Mouse (Mus musculus) monocyte, adult 5-6 weeks (primary cell): Measurements from ENCODE around the gene Rapgef5. TPM values are rescaled to one million over a fixed set of nuclear protein-coding genes. Genes with fewer than 3 reads are reported as not detected.

Experiments used
- ATAC-seq: fragments of 153-309, 156-312 bp; replicated peaks from 2 replicates; pipeline ENCODE4 v1.8.0; 2017; ENCODE audit warnings: mild to moderate bottlenecking; ENCODE audit not compliant: low TSS enrichment, insufficient number of reproducible peaks, severe bottlenecking, poor library complexity, low FRiP score
- total RNA-seq: library from RNA; stranded (forward); fragments of 200-1000, 200-491, 200-594 nt; gene quantifications from 3 replicates; pipeline ENCODE4 v1.2.3, GENCODE M21; 2017

The Rapgef5 gene
- 1.7 to 3.5 TPM (median 2.7 TPM) in 3 replicates for total RNA-seq

- ATAC-seq: no peak
These were observed at the start of gene Rapgef5 for GRCm38 (mm10) chr12:117516179-117516578. Gene Rapgef5 (plus strand): TSS chr12:117516479.

DNA sequence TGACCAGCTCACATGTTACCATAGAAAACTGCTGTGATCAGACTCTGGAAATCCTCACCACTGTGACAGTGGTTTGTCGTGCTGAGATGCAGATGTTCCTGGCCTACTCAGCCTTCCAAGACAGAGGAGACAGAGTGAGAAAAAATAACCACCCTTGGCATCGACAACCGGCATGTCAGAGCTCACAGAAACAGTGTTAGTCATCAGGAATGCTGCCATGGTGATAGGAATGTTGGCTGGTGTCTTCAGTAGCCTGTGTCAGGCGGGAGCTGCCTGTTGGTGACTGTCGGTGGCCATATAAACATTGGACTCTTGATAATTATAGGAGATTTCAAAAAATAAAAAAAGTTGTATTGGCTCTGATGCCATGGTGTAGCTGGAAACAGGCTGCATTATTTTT lies 48.0 kb upstream of the Rapgef5 start:
- ATAC-seq: no peak

DNA sequence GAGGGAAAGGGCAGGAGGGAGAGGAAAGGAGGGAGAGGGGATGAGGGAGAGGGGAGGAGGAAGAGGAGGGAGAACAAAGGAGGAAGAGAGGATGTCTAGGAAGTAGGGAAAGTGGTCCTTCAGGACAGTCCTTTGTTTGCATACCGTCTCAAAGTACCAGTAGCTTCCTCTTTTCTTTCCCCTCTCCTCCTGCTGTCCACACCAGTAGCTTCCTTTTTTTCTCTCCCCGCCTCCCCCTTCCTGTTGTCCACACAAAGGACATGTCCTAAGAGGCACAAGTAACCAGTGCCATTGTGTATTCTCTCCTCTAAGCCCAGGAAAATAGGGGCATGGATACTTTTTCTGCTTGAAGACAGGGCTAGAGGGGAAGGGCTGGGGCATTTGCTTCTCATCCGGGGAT lies 37.3 kb upstream of the Rapgef5 start:
- peak; percentile 83 for ATAC-seq

DNA sequence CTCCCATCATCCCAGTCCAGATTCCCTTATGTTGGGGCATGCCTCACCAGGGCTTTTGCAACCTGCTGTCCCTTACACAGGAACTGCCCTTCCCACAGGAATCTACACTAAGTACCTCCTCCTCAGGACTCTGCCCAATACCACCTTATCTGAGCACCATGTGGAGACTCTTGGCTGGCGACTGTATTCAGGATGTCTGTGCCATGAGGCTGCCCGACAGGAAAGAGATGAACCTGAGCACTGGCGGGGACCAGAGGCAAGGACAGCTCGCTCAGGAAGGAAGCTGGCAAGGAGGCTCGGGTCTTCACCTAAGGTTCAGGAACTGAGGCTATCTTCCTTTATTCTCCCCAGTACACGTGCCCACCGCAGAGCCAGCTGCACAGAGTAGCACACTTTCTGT lies 36.6 kb upstream of the Rapgef5 start:
- no peak for ATAC-seq

DNA sequence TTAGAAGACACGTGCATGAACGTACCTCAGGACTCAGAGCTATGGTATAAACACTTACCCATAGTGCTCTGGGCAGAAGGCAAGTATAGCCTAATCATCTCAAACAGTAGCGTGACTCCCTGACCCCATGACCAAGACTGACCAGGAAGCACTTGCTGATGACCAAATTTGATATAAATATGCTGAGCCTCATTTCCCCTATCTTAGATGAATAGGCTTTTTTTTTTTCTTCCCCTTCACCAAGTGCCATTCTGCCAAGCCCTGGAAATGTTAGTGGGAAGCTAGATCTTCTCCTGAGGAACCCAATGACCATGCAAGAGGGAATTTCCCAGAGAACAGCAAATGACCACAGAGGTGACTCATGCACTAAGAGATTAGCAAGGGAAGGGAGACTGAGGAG lies 35.3 kb upstream of the Rapgef5 start:
- peak; percentile 62 for ATAC-seq

DNA sequence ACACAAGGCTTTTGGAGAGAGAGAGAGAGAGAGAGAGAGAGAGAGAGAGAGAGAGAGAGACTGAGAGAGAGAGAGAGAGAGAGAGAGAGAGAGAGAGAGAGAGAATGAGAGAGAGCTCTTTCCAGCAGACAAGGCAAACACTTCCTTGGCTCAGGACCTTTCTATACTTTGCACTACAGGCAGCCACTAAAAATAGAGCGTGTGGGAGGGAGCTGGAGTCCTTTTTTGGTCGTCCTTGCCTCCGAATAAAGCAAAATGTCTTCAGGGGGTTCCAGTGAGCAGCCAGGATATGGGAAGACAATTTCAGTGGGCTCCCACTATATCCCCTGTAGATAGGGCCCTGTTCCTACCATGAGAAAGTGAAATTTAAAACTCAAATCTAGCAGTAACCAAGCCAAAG lies 33.6 kb upstream of the Rapgef5 start:
- no peak for ATAC-seq

DNA sequence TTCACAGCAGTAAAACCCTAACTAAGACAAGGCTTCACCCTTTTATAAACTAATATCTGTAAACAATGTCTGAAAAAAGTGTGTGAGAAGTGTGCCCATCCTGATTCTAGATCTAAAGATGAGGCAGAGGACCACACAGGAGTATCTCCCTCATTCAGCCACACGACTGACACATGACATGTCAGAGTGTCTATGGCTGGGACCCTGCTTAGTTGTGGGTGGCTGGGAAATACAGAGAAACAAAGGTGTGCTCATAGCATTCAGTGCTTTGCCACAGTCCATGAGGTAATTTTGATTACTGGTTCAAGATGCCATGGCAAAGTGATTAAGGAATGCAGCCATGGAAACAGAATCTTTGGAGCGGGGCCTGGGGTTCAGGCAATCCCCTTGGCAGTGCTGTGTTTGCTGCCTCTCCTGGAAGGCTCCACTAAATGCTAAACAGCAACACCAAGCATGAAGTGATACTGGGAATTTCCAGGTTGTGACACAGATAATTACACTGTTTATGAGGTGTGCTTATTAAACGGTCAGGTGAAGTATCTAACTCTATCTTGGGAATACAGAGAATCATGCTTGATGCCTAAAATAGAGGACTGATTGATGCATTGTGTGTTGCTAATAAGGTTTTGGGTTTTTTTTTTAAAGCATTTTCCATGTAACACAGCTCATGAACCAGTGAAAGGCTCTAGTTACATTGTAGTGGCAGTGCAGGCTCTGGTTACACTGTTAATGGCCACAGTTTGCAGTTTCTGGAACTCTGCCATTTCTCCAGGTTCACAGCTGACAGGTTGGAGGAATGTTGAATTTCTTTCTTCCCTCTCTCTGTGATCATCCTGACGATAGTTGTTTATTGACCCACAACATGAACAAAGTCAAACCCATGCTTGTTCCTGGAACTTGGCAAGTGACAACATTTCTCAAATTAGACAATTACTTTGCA lies 29.9 kb upstream of the Rapgef5 start:
- ATAC-seq: no peak

DNA sequence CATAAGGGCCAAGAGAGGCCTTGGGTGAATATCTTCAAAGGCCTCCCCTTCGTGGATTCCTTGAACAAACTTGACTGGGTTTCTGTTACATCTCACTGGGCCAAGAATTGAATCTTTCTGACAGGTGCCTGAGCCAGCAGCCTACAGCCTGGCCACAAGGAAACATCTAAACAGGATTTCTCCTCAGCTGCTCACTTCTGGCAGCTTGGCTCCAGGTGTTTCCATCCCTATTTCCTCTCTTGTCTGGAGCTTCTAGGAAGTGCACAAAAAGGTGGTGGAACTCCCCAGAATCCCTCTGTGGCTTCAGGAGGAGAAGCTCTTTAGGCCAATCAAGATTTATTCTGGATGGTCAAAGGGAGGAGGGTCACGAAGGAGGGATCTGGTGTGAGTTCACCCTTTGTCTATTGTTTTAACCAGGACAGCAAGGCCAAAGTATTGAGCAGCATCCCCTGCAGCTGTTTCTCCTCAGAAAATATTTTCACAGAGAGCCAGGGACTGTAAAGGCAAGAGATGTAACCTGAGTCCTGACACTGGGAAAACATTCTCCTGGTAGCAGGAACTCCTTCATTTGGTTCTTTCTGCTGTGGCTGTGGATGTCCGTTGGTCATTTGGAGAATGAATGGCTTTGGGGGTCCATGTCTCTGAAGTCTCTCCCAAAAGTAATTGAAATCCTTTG lies 19.6 kb upstream of the Rapgef5 start:
- no peak for ATAC-seq

GRCm38 (mm10) chr12:117497361-117497760 lies 18.9 kb upstream of the Rapgef5 start:
- ATAC-seq: no peak

- no peak for ATAC-seq
These were observed 17.0 kb upstream of the Rapgef5 start for GRCm38 (mm10) chr12:117499242-117499641.

GRCm38 (mm10) chr12:117501180-117501579 lies 15.1 kb upstream of the Rapgef5 start:
- no peak for ATAC-seq

DNA sequence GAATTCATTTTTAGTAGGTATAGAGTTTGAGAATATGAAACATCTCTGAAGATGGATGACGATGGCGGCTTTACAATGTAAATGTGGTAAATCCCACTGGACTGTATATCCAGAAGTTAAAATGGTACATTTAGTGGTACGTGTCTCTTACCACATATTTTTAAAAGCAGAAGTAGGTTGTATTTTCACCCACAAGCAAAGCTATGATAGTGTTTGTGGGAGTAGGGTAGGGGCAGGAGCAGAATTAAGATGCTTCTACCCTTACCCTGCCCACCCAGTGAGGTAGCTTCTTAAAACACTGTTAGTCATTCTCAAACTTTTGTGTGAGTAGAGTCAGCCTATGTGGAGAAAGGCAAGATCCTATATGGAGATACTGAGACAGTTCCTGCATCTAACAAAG lies 13.4 kb upstream of the Rapgef5 start:
- ATAC-seq: no peak

- ATAC-seq: no peak
These were observed 11.1 kb upstream of the Rapgef5 start for GRCm38 (mm10) chr12:117505163-117505562.

GRCm38 (mm10) chr12:117507772-117508171 lies 8.5 kb upstream of the Rapgef5 start:
- no peak for ATAC-seq

DNA sequence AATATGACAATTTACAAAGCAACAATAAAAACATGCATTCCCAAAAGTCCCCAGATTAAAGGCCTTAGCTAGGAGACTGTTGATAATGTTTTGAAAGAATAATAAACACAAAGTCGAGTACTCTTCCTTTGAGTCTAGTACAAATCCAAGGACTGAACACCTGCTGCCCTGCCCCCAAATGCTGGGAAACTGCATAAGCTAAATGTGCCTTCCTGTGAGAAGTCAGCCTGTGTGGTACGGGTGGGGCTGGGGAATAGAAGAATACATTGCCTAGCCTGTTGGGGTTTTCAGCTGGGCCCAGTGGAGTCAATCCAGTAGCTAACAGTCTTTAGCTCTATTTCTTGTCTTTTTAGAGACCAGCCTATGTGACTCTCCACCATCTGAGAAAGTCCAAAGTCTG lies 6.4 kb upstream of the Rapgef5 start:
- no peak for ATAC-seq

DNA sequence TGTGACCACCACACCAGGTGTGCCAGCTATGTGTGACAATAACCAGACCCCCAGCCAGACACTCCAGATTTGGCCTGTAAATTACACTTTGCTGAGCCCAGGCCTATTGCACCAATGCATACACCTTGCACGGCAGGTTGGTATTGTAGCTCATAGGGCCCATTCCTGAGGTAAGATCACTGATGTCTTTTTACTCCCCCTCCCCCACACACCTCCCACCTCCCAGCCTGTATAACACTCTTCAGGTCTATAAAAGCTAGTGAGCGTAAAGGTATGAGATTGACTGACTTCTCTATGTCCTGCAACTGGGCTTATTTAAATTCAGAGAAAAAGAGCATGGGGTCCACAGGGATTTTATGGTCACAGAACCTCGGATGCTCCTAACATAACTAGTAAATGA lies 3.8 kb upstream of the Rapgef5 start:
- ATAC-seq: no peak

- ATAC-seq: no peak
These were observed 2.9 kb upstream of the Rapgef5 start for GRCm38 (mm10) chr12:117513150-117513932.

DNA sequence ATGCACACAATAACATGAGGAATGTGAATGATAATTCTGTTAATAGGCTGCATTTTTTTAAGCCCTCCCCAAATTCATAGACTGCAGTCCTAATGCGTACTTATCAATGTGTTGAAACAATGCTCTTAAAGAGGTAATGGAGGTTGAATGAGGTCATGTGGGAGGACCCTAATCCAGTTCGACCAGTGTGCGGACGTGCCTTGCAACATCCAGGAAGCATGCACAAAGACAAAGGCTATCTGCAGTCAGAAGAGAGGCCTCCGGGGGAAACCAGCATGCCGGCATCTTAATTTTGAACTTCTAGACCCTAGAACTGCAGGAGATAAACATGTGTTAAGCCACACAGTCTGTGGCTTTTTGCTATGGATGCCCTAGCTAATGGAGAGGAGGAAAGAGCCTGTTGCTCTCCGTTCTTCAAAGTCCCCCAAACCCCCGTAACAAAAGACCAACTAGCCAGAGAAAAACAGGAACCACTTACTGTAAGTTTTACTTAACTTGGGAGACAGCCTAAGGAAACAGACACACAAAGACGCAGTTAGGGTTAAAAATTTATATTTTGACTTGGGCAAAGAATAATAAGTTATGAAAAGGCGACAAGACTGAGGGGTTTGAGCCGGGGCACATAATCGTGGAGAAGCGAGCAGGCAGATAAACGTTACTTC lies 1.1 kb downstream of the Rapgef5 start:
- peak; percentile 61 for ATAC-seq
